In the genomic region with DNA sequence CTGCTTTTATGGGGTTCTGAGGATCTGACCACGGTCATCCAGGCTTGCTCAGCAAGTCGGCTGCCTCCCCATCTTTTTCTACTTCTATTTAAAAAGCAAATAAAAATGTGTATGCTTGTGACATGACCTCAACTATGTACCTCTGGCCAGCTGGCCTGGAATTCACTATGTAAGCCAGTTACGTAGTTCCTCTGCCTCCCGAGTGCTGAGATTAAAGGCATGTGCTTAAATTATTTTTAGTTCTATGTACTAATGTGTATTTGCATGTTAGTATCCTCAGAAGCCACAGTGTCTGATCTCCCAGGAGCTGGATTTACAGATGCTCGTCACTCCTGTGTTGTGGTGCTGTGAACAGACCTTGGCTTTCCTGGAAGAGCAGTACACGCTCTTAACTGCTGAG, we compare ENCODE assay signal across 21 mouse cellular contexts. TPM values are rescaled to one million over a fixed set of nuclear protein-coding genes. Genes with fewer than 3 reads are reported as not detected.
DNase-seq lines count a peak whose midpoint lies in the region; ATAC-seq and TF ChIP-seq lines count a peak whose summit lies in the region.
"Had no signal": no experiment of that assay in that cellular context is flagged by ENCODE, and none has a peak within 500 bp of the region (broad histone marks: within the 10 kb centered on the region; RNA-seq: fewer than 3 reads in every experiment).

No protein-coding gene starts in this region.

- no peaks in the 10 kb centered on the region for H3K27me3 ChIP-seq in heart, postnatal 0 days (ENCODE audit: control insufficient read depth, insufficient read depth, low read length)
- H3K27me3 ChIP-seq in heart, adult 2 months (ENCODE audit: control insufficient read depth, insufficient read depth, low read length) = no peaks in the 10 kb centered on the region
- no peaks in the 10 kb centered on the region for H3K27me3 ChIP-seq in lung, postnatal 0 days (replicated peaks; ENCODE audit: insufficient read depth, low read length)
- H3K27me3 ChIP-seq: CH12.LX, Patski had no signal

- no peak for TF ChIP-seq POLR2A in heart, adult 2 months (IDR thresholded peaks at IDR 0.05; ENCODE audit: insufficient read depth, low read depth, low read length)

- H3K27ac ChIP-seq in heart, postnatal 0 days (ENCODE audit: low read depth) = no peak overlapping the region
- H3K27ac ChIP-seq in heart, adult 2 months = no peak overlapping the region
- H3K27ac ChIP-seq in lung, postnatal 0 days (ENCODE audit: low read length) = no peak overlapping the region

- intact Hi-C loops in heart, postnatal 36 days (cut with DNase I) = no loop called here
- intact Hi-C loops in heart, adult 2 months (cut with DNase I) = no loop called here

- no peak overlapping the region for H3K4me2 ChIP-seq in heart, postnatal 0 days (ENCODE audit: low read depth, low read length)
- H3K4me2 ChIP-seq in lung, postnatal 0 days (replicated peaks; ENCODE audit: low read depth, low read length) = no peak overlapping the region

- no peaks in the 10 kb centered on the region for H3K9me3 ChIP-seq in heart, postnatal 0 days (replicated peaks; ENCODE audit: control insufficient read depth, low read length)
- no peaks in the 10 kb centered on the region for H3K9me3 ChIP-seq in lung, postnatal 0 days (ENCODE audit: low read length)
- H3K9me3 ChIP-seq: G1E had no signal

- no peaks in the 10 kb centered on the region for H3K79me2 ChIP-seq in heart, adult 2 months (replicated peaks; ENCODE audit: control insufficient read depth, insufficient read depth, low read length)

- peak; percentile 59 for DNase-seq in heart, adult 11 months
- no peak for DNase-seq in heart, postnatal 36 days
- DNase-seq in heart, postnatal 0 days (ENCODE audit: low spot score) = no peak
- no peak for DNase-seq in heart, adult 2 months
- no peak for DNase-seq in lung, postnatal 0 days (ENCODE audit: low spot score)
- no peak for DNase-seq in lung, postnatal 36 days
- DNase-seq: adrenal gland, adult 2 months; adrenal gland, adult 8-10 months; adrenal gland, postnatal 10 days; adrenal gland, postnatal 14 days; adrenal gland, postnatal 25 days; adrenal gland, postnatal 36 days; B cell, adult 2 months; cerebellum, adult 11 months; cerebellum, adult 11-12 months; cerebellum, adult 18-20 months had no signal

- 58% methylated on average over 6 of the region's 6 CpGs for WGBS in heart, postnatal 0 days
- 59% methylated on average over 6 of the region's 6 CpGs for WGBS in heart, adult 2 months
- WGBS in lung, postnatal 0 days = 55% methylated on average over 6 of the region's 6 CpGs

- 0 out of 2 replicates have a peak, but pooled peaks cover 7% of the 10 kb centered on the region for H3K4me1 ChIP-seq in heart, postnatal 0 days (ENCODE audit: control insufficient read depth, insufficient read depth)
- no peaks in the 10 kb centered on the region; the same call in 1 of the 2 replicates for H3K4me1 ChIP-seq in heart, adult 2 months (ENCODE audit: control insufficient read depth, insufficient read depth, low read length)
- no peaks in the 10 kb centered on the region for H3K4me1 ChIP-seq in lung, postnatal 0 days (ENCODE audit: insufficient read depth, low read depth, low read length)

- 0 out of 2 replicates have a peak, but pooled peaks have one; percentile 57 for ATAC-seq in heart, postnatal 0 days (ENCODE audit: insufficient read depth, low read depth)
- ATAC-seq in lung, postnatal 0 days = 0 out of 2 replicates have a peak, but pooled peaks have one; percentile 17
- ATAC-seq: activated CD4-positive, CD25-positive, alpha-beta regulatory T cell, adult 4 months; CD4-positive, CD25-positive, alpha-beta regulatory T cell, adult 4 months; Patski had no signal

- no peak overlapping the region for H3K4me3 ChIP-seq in heart, postnatal 0 days (ENCODE audit: low read depth, low read length)
- H3K4me3 ChIP-seq in heart, adult 2 months = no peak overlapping the region
- H3K4me3 ChIP-seq in lung, postnatal 0 days (ENCODE audit: low read depth, low read length) = no peak overlapping the region

- H3K9ac ChIP-seq in heart, postnatal 0 days (replicated peaks; ENCODE audit: low read depth, low read length) = no peak overlapping the region
- H3K9ac ChIP-seq in heart, adult 2 months (ENCODE audit: low read depth, low read length) = no peak overlapping the region
- no peak overlapping the region for H3K9ac ChIP-seq in lung, postnatal 0 days (replicated peaks; ENCODE audit: low read depth)

- TF ChIP-seq CTCF in heart, postnatal 0 days (IDR thresholded peaks at IDR 0.05; ENCODE audit: low read depth) = no peak
- TF ChIP-seq CTCF in heart, adult 2 months (IDR thresholded peaks at IDR 0.05) = no peak
- no peak for TF ChIP-seq CTCF in lung, postnatal 0 days (IDR thresholded peaks at IDR 0.05)

- TF ChIP-seq EP300 in heart, postnatal 0 days (IDR thresholded peaks at IDR 0.05; ENCODE audit: low read depth) = no peak
- no peak for TF ChIP-seq EP300 in heart, adult 2 months (IDR thresholded peaks at IDR 0.05; ENCODE audit: insufficient read depth, low read depth, low read length)
- TF ChIP-seq EP300 in lung, postnatal 0 days (IDR thresholded peaks at IDR 0.05) = no peak

- peaks cover 6% of the 10 kb centered on the region; the same call in 1 of the 2 replicates for H3K36me3 ChIP-seq in heart, postnatal 0 days (replicated peaks; ENCODE audit: control insufficient read depth, insufficient read depth, low read length)
- no peaks in the 10 kb centered on the region for H3K36me3 ChIP-seq in heart, adult 2 months (ENCODE audit: control insufficient read depth, insufficient read depth, low read length)
- no peaks in the 10 kb centered on the region for H3K36me3 ChIP-seq in lung, postnatal 0 days (ENCODE audit: insufficient read depth, low read length)

RNA-seq across cellular contexts. Expression of gene Atg5, which starts 41.1 kb away (rescaled TPM):
- 10 to 100 TPM; 14.8 TPM for total RNA-seq in heart, postnatal 36 days (2021)
- 18.0 and 20.0 TPM in 2 replicates for total RNA-seq in heart, postnatal 0 days (2014; rRNA removed; ENCODE audit: low replicate concordance)
- 25.2 and 27.0 TPM in 2 replicates for polyA plus RNA-seq in heart, postnatal 0 days (2015; fragmentation: Nextera tagmentation; extraction: Ambion mirVana)
- 10 to 100 TPM; 15.2 to 15.4 TPM for total RNA-seq in heart, adult 2 months (2021)
- polyA plus RNA-seq in heart, adult 2 months (2012; rRNA removed) = 6.5 and 10.7 TPM in 2 replicates
- 39.2 and 40.4 TPM in 2 replicates for polyA plus RNA-seq in lung, postnatal 0 days (2015; fragmentation: Nextera tagmentation; extraction: Ambion mirVana)
